Mouse (Mus musculus): ENCODE data around the gene Acvrl1. TPM values are rescaled to one million over a fixed set of nuclear protein-coding genes. Genes with fewer than 3 reads are reported as not detected.
A peak's percentile ranks its signal among the peaks of the same experiment; 100 is the strongest.

Acvrl1 gene
- polyA plus RNA-seq, 1 experiment from 2014 or later, result 4.4 TPM

DNA sequence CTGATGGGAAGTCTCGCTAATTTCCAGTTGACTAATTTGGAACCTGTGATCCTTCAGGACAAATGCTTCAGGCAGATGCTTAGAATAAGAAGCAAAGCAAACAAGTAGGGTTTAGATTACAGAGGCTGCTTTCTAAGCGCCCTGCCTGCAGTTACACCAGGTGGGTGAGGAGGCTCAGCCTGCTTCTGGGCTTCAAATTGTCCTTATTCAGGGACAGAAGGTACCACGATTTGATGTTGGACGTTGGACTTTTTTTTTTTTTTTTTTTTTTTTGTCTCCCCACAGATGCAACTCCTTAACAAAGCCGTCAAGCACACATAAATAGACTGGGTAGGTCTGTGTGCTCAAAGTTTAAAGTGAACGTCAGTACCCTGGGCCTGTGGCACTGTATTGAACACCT, 20.3 kb downstream of the Acvrl1 start:
- H3K4me1 ChIP-seq (ENCODE audit: control insufficient read depth, insufficient read depth, low read length), result peaks cover 7% of the 10 kb centered on the region; the same call in 1 of the 2 replicates
- no peaks in the 10 kb centered on the region for H3K9me3 ChIP-seq (ENCODE audit: control insufficient read depth, low read length)
- H3K4me2 ChIP-seq (ENCODE audit: low read length), result no peak overlapping the region
- H3K27me3 ChIP-seq (ENCODE audit: control insufficient read depth, insufficient read depth, low read length), result no peaks in the 10 kb centered on the region
- no peak overlapping the region for H3K27ac ChIP-seq (replicated peaks; ENCODE audit: low read depth, low read length)
- H3K36me3 ChIP-seq (ENCODE audit: control insufficient read depth, insufficient read depth, low read length), result no peaks in the 10 kb centered on the region
- no peak for DNase-seq
- 73% methylated on average over 6 of the region's 6 CpGs for WGBS
- H3K9ac ChIP-seq (replicated peaks; ENCODE audit: low read length), result no peak overlapping the region
- ATAC-seq (ENCODE audit: low FRiP score, low TSS enrichment), result no peak
- H3K4me3 ChIP-seq (replicated peaks; ENCODE audit: low read depth, low read length), result no peak overlapping the region

- no peak overlapping the region for H3K4me3 ChIP-seq (replicated peaks; ENCODE audit: low read depth, low read length)
- no peak overlapping the region for H3K4me2 ChIP-seq (ENCODE audit: low read length)
- DNase-seq (no peak), ATAC-seq (ENCODE audit: low FRiP score, low TSS enrichment) (no peak)
- no peaks in the 10 kb centered on the region for H3K36me3 ChIP-seq (ENCODE audit: control insufficient read depth, insufficient read depth, low read length)
- no peaks in the 10 kb centered on the region for H3K27me3 ChIP-seq (ENCODE audit: control insufficient read depth, insufficient read depth, low read length)
- no peaks in the 10 kb centered on the region for H3K9me3 ChIP-seq (ENCODE audit: control insufficient read depth, low read length)
- no peak overlapping the region for H3K27ac ChIP-seq (replicated peaks; ENCODE audit: low read depth, low read length)
- no peak overlapping the region for H3K9ac ChIP-seq (replicated peaks; ENCODE audit: low read length)
- WGBS, result 78% methylated on average over 9 of the region's 9 CpGs
- H3K4me1 ChIP-seq (ENCODE audit: control insufficient read depth, insufficient read depth, low read length), result peaks cover 7% of the 10 kb centered on the region; the same call in 1 of the 2 replicates
Measured at GRCm38 (mm10) chr15:101151409-101152261, 23.3 kb downstream of the Acvrl1 start.

DNA sequence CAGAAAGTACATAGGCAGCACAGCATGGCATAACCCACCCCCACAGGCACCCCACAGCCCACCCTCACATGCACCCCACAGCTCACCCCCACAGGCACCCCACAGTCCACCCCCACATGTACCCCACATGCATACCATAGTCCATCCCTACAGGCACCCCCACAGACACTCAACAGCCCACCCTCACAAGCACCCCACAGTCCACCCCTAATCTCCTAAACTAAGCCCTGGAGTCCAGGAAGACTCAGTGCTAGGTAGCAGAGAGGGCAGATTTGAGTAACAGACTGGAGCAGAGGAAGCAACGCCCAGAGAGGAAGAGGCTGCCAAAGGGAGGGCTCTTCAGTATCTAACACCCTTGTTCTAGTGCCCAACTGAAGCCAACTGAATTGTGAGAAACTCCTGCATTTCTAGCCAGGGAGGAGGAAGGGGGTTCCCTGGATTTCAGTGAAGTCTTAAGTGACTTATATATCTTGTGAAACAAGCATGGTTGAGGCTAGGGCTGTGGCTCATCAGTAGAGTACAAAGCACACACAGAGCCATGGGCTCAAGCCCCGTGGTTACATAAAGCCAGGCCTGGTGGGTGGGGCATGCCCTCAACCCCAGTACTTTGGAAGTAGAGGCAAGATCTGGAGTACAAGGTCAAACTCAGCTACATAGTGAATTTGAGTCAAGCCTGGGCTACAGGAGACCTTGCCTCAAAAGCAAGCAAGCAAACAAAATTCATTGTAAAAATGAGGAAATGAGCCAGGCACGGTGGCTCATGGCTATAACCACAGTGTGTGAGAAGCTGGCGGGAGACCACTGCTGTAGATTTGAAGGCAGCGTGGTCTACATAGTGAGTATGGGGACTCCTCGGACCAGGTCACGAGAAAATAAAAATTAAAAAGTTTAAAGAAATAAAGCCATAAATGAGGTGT, 26.6 kb downstream of the Acvrl1 start:
- Histone ChIP-seq H3K4me2 (ENCODE audit: low read length) (no peak overlapping the region), H3K4me3 (replicated peaks; ENCODE audit: low read depth, low read length) (no peak overlapping the region), H3K36me3 (ENCODE audit: control insufficient read depth, insufficient read depth, low read length) (no peaks in the 10 kb centered on the region), H3K27ac (replicated peaks; ENCODE audit: low read depth, low read length) (no peak overlapping the region), H3K9me3 (ENCODE audit: control insufficient read depth, low read length) (no peaks in the 10 kb centered on the region), H3K27me3 (ENCODE audit: control insufficient read depth, insufficient read depth, low read length) (no peaks in the 10 kb centered on the region), H3K4me1 (ENCODE audit: control insufficient read depth, insufficient read depth, low read length) (peaks cover 6% of the 10 kb centered on the region; the same call in 1 of the 2 replicates), H3K9ac (replicated peaks; ENCODE audit: low read length) (no peak overlapping the region)
- ATAC-seq (ENCODE audit: low FRiP score, low TSS enrichment) (no peak), DNase-seq (no peak)
- 83% methylated on average over 7 of the region's 7 CpGs for WGBS

GRCm38 (mm10) chr15:101160128-101160527, 31.8 kb downstream of the Acvrl1 start:
- Histone ChIP-seq H3K27me3 (ENCODE audit: control insufficient read depth, insufficient read depth, low read length) (no peaks in the 10 kb centered on the region), H3K4me3 (replicated peaks; ENCODE audit: low read depth, low read length) (no peak overlapping the region), H3K4me1 (ENCODE audit: control insufficient read depth, insufficient read depth, low read length) (peaks cover 41% of the 10 kb centered on the region), H3K9me3 (ENCODE audit: control insufficient read depth, low read length) (no peaks in the 10 kb centered on the region), H3K9ac (replicated peaks; ENCODE audit: low read length) (no peak overlapping the region), H3K36me3 (ENCODE audit: control insufficient read depth, insufficient read depth, low read length) (no peaks in the 10 kb centered on the region), H3K4me2 (ENCODE audit: low read length) (peak overlapping the region; percentile 29), H3K27ac (replicated peaks; ENCODE audit: low read depth, low read length) (peak overlapping the region; percentile 81)
- DNase-seq, result no peak
- ATAC-seq (ENCODE audit: low FRiP score, low TSS enrichment), result peak; percentile 19; the same call in 1 of the 2 replicates
- WGBS, result 21% methylated on average over 1 of the region's 1 CpGs

GRCm38 (mm10) chr15:101160591-101160990, 32.3 kb downstream of the Acvrl1 start:
- peak overlapping the region; percentile 81 for H3K27ac ChIP-seq (replicated peaks; ENCODE audit: low read depth, low read length)
- H3K27me3 ChIP-seq (ENCODE audit: control insufficient read depth, insufficient read depth, low read length), result no peaks in the 10 kb centered on the region
- DNase-seq, result peak; percentile 88
- WGBS, result 11% methylated on average over 7 of the region's 7 CpGs
- H3K4me1 ChIP-seq (ENCODE audit: control insufficient read depth, insufficient read depth, low read length), result peaks cover 41% of the 10 kb centered on the region
- no peak overlapping the region for H3K4me3 ChIP-seq (replicated peaks; ENCODE audit: low read depth, low read length)
- peak overlapping the region; percentile 29 for H3K4me2 ChIP-seq (ENCODE audit: low read length)
- ATAC-seq (ENCODE audit: low FRiP score, low TSS enrichment), result peak; percentile 65; the same call in 1 of the 2 replicates
- H3K36me3 ChIP-seq (ENCODE audit: control insufficient read depth, insufficient read depth, low read length), result no peaks in the 10 kb centered on the region
- H3K9ac ChIP-seq (replicated peaks; ENCODE audit: low read length), result no peak overlapping the region
- H3K9me3 ChIP-seq (ENCODE audit: control insufficient read depth, low read length), result no peaks in the 10 kb centered on the region

GRCm38 (mm10) chr15:101161534-101161933, 33.2 kb downstream of the Acvrl1 start:
- Histone ChIP-seq H3K9ac (replicated peaks; ENCODE audit: low read length) (no peak overlapping the region), H3K4me3 (replicated peaks; ENCODE audit: low read depth, low read length) (no peak overlapping the region), H3K27ac (replicated peaks; ENCODE audit: low read depth, low read length) (0 out of 2 replicates have a peak overlapping the region, but pooled peaks have one; percentile 81), H3K4me1 (ENCODE audit: control insufficient read depth, insufficient read depth, low read length) (peaks cover 41% of the 10 kb centered on the region), H3K9me3 (ENCODE audit: control insufficient read depth, low read length) (no peaks in the 10 kb centered on the region), H3K27me3 (ENCODE audit: control insufficient read depth, insufficient read depth, low read length) (no peaks in the 10 kb centered on the region), H3K36me3 (ENCODE audit: control insufficient read depth, insufficient read depth, low read length) (no peaks in the 10 kb centered on the region), H3K4me2 (ENCODE audit: low read length) (no peak overlapping the region)
- DNase-seq, result no peak
- ATAC-seq (ENCODE audit: low FRiP score, low TSS enrichment), result no peak
- whole genome bisulfite sequencing, result 60% methylated on average over 7 of the region's 7 CpGs

- Histone ChIP-seq H3K27me3 (ENCODE audit: control insufficient read depth, insufficient read depth, low read length) (no peaks in the 10 kb centered on the region), H3K4me3 (replicated peaks; ENCODE audit: low read depth, low read length) (no peak overlapping the region), H3K9me3 (ENCODE audit: control insufficient read depth, low read length) (no peaks in the 10 kb centered on the region), H3K36me3 (ENCODE audit: control insufficient read depth, insufficient read depth, low read length) (no peaks in the 10 kb centered on the region), H3K4me2 (ENCODE audit: low read length) (peak overlapping the region; percentile 11; the same call in 1 of the 2 replicates), H3K9ac (replicated peaks; ENCODE audit: low read length) (no peak overlapping the region), H3K27ac (replicated peaks; ENCODE audit: low read depth, low read length) (peak overlapping the region; percentile 32; the same call in 1 of the 2 replicates), H3K4me1 (ENCODE audit: control insufficient read depth, insufficient read depth, low read length) (peaks cover 41% of the 10 kb centered on the region)
- 23% methylated on average over 15 of the region's 15 CpGs for WGBS
- peak; percentile 59 for ATAC-seq (ENCODE audit: low FRiP score, low TSS enrichment)
- peak; percentile 77 for DNase-seq
Measured at GRCm38 (mm10) chr15:101163056-101163458, 34.7 kb downstream of the Acvrl1 start.

DNA sequence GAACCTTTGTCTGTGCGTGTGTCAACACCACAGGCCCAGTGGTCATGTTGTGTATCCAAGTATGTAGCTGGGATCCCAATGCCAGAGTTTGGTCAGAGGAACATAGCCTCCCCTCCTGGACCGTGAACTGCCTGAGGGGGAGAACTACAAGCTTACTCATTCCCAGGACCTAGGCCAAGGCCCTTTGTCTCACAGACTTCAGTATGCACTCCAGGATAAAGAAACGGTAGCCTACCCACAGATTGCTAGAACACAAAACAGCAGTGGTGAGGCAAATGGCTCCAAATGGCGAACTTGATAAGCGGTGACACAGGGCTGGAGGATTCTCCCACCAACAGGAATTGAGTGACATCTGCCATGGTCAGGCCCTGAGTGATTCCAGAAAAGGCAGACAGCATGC, 35.5 kb downstream of the Acvrl1 start:
- no peaks in the 10 kb centered on the region for H3K27me3 ChIP-seq (ENCODE audit: control insufficient read depth, insufficient read depth, low read length)
- H3K4me2 ChIP-seq (ENCODE audit: low read length), result no peak overlapping the region
- ATAC-seq (ENCODE audit: low FRiP score, low TSS enrichment), result no peak
- H3K36me3 ChIP-seq (ENCODE audit: control insufficient read depth, insufficient read depth, low read length), result no peaks in the 10 kb centered on the region
- H3K27ac ChIP-seq (replicated peaks; ENCODE audit: low read depth, low read length), result no peak overlapping the region
- no peak overlapping the region for H3K9ac ChIP-seq (replicated peaks; ENCODE audit: low read length)
- no peak for DNase-seq
- peaks cover 41% of the 10 kb centered on the region for H3K4me1 ChIP-seq (ENCODE audit: control insufficient read depth, insufficient read depth, low read length)
- no peak overlapping the region for H3K4me3 ChIP-seq (replicated peaks; ENCODE audit: low read depth, low read length)
- WGBS, result 65% methylated on average over 5 of the region's 5 CpGs
- no peaks in the 10 kb centered on the region for H3K9me3 ChIP-seq (ENCODE audit: control insufficient read depth, low read length)
